Mouse (Mus musculus) adrenal gland, adult (tissue): ENCODE results near the gene Nt5c2.

ENCODE experiments used
- DNase-seq, 2 experiments: peaks; one replicate each; pipeline ENCODE4 v3.0.0; 2022 to 2023; ENCODE audit warnings: low spot score in 1 of 2; ENCODE audit not compliant: inconsistent age in 2 of 2

The Nt5c2 gene

GRCm38 (mm10) chr19:47014447-47015381 is at the start of gene Nt5c2, which contains the start of gene Ina:
Gene Nt5c2, minus strand, starts transcription at chr19:47015153.
Gene Ina, plus strand, starts transcription at chr19:47014698.
- DNase-seq, result peak; percentile 63 to 82

- no peak for DNase-seq
Measured at GRCm38 (mm10) chr19:47057684-47058083, 42.7 kb upstream of the Nt5c2 start.

- no peak for DNase-seq
Measured at GRCm38 (mm10) chr19:47053471-47053870, 38.5 kb upstream of the Nt5c2 start.

- DNase-seq, result no peak
Measured at GRCm38 (mm10) chr19:47052927-47053326, 38.0 kb upstream of the Nt5c2 start.

GRCm38 (mm10) chr19:47050271-47051032 is 35.5 kb upstream of the Nt5c2 start, which contains the start of gene Pcgf6:
Gene Pcgf6, minus strand, starts transcription at chr19:47050906.
- peak; percentile 81 to 93 for DNase-seq

- DNase-seq, result no peak
Measured at GRCm38 (mm10) chr19:47049840-47050239, 34.9 kb upstream of the Nt5c2 start.

- DNase-seq, result no peak
Measured at GRCm38 (mm10) chr19:47049061-47049460, 34.1 kb upstream of the Nt5c2 start.

- DNase-seq, result peak; percentile 63 to 84
Measured at GRCm38 (mm10) chr19:47047236-47047833, 32.4 kb upstream of the Nt5c2 start.

- no peak for DNase-seq
Measured at GRCm38 (mm10) chr19:47046343-47046742, 31.4 kb upstream of the Nt5c2 start.

GRCm38 (mm10) chr19:47043608-47044007 is 28.7 kb upstream of the Nt5c2 start:
- no peak for DNase-seq

- DNase-seq, result peak; percentile 77 to 88
Measured at GRCm38 (mm10) chr19:47040720-47041473, 25.9 kb upstream of the Nt5c2 start.

GRCm38 (mm10) chr19:47036596-47036995 is 21.6 kb upstream of the Nt5c2 start:
- no peak for DNase-seq

- no peak for DNase-seq
Measured at GRCm38 (mm10) chr19:47034916-47035315, 20.0 kb upstream of the Nt5c2 start.

- no peak for DNase-seq
Measured at GRCm38 (mm10) chr19:47031770-47032169, 16.8 kb upstream of the Nt5c2 start.

GRCm38 (mm10) chr19:47029796-47030195 is 14.8 kb upstream of the Nt5c2 start:
- DNase-seq, result no peak

GRCm38 (mm10) chr19:47026513-47026912 is 11.6 kb upstream of the Nt5c2 start:
- DNase-seq, result no peak

GRCm38 (mm10) chr19:47024954-47025353 is 10.0 kb upstream of the Nt5c2 start:
- DNase-seq, result peak; percentile 60 to 65

GRCm38 (mm10) chr19:47023546-47023945 is 8.6 kb upstream of the Nt5c2 start:
- DNase-seq, result no peak

- DNase-seq, result no peak
Measured at GRCm38 (mm10) chr19:47022709-47023108, 7.8 kb upstream of the Nt5c2 start.

- no peak for DNase-seq
Measured at GRCm38 (mm10) chr19:47019326-47019725, 4.4 kb upstream of the Nt5c2 start.

- DNase-seq, result no peak
Measured at GRCm38 (mm10) chr19:47018330-47018729, 3.4 kb upstream of the Nt5c2 start.
